Mouse (Mus musculus) kidney, postnatal 0 days (tissue): ENCODE data around the gene Ccdc194. TPM values are rescaled to one million over a fixed set of nuclear protein-coding genes. Genes with fewer than 3 reads are reported as not detected.
A peak's percentile ranks its signal among the peaks of the same experiment; 100 is the strongest.

ENCODE experiments used
- ATAC-seq: fragments of 200-750 bp; cut with Nextera tagmentation; replicated peaks from 2 replicates; pipeline ENCODE4 v1.8.0; 2017; ENCODE audit warnings: low read depth, moderate number of reproducible peaks, moderate TSS enrichment, moderate library complexity; ENCODE audit not compliant: low FRiP score
- DNase-seq: peaks from one replicate; pipeline ENCODE4 v3.0.0-alpha.2; 2016; ENCODE audit warnings: low spot score
- H3K27ac ChIP-seq: fragments of 300-500 bp; sonication (generic); 2 replicates; pipeline ENCODE4 v1.5.1; 2014; ENCODE audit warnings: mild to moderate bottlenecking
- H3K27me3 ChIP-seq: fragments of 300-500 bp; sonication (generic); 2 replicates; pipeline ENCODE4 v1.6.1; 2014; ENCODE audit warnings: low read length, mixed read lengths; ENCODE audit not compliant: insufficient read depth
- H3K36me3 ChIP-seq: fragments of 300-500 bp; sonication (generic); 2 replicates; pipeline ENCODE4 v1.6.1; 2014; ENCODE audit warnings: low read length, mixed read lengths; ENCODE audit not compliant: insufficient read depth
- H3K4me1 ChIP-seq: fragments of 300-500 bp; sonication (generic); replicated peaks from 2 replicates; pipeline ENCODE4 v1.6.1; 2014; ENCODE audit warnings: antibody characterized with exemption, low read length, mixed read lengths; ENCODE audit not compliant: insufficient read depth
- H3K4me2 ChIP-seq: fragments of 300-500 bp; sonication (generic); 2 replicates; pipeline ENCODE4 v1.6.1; 2014; ENCODE audit warnings: mild to moderate bottlenecking, low read length, moderate library complexity, mixed read lengths
- H3K4me3 ChIP-seq: fragments of 300-500 bp; sonication (generic); replicated peaks from 2 replicates; pipeline ENCODE4 v1.5.1; 2014; ENCODE audit warnings: low read depth, low read length
- H3K9ac ChIP-seq: fragments of 300-500 bp; sonication (generic); 2 replicates; pipeline ENCODE4 v1.6.1; 2014; ENCODE audit warnings: low read depth, low read length
- H3K9me3 ChIP-seq: fragments of 300-500 bp; sonication (generic); replicated peaks from 2 replicates; pipeline ENCODE4 v1.6.1; 2016; ENCODE audit warnings: low read length, inconsistent platforms, mixed read lengths
- CTCF ChIP-seq: IDR thresholded peaks from 2 replicates; pipeline ENCODE4 v1.5.1; 2016; ENCODE audit warnings: antibody characterized with exemption, low read depth, mild to moderate bottlenecking, moderate library complexity
- WGBS: fragments of 180-500 bp; shearing (Covaris S2); extraction: QIAGEN DNeasy Blood & Tissue Kit; methylation state at CpG from one replicate; pipeline ENCODE4 v1.1.7; 2014; 5-methylcytosine and 5-hydroxymethylcytosine counted together
- polyA plus RNA-seq: library from polyadenylated mRNA; unstranded; fragments of >200 nt; fragmentation: Nextera tagmentation; extraction: Ambion mirVana; gene quantifications from 2 replicates; pipeline ENCODE4 v1.2.1, GENCODE M21; 2015

Gene Ccdc194
- 0.19 and 0.20 TPM in 2 replicates for polyA plus RNA-seq

DNA sequence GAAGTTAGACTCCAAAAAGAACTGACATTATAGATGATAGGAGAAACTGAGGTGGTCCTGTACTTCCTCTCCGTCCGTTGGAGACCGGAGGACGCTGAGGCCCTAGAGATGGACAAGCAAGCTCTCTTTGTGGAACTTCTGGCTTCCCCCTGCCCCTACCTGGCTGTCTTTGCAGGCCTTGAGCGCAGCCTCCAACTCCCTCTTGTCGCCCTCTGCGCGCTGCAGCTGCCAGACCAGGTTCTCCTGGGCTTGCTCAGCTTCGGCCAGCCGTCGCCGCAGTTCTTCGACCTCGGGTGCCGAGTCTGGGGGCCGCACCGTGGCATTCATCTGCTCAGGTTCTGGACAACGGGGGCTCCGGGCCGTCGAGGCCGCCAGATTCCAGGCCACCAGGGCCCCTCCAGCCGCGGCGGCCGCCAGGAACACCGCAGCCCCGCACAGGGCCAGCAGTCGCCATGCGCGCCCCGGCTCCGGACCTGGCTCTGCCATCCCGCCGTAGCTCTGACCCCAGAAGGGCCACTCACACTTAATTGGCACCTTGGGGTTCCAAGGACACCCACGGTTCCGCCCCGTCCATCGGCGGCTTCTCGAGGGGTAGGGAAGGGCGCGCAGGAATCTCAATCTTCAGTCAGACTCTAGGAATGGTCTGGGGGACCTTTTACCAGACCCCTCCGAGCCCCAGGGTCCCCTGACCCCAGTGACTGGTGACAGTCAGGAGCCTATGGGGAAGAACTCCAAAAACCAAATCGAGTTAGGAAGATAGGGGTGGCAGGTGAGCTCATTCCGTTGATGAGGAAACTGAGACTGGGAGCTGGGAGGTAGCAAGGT, at the start of gene Ccdc194:
Ccdc194 (minus strand) TSS at position 486 of the 825 bp plus-strand sequence.
- H3K4me2 ChIP-seq = peak within 1 kb of the TSS; percentile 16; the same call in 1 of the 2 replicates
- no peak for TF ChIP-seq CTCF
- H3K36me3 ChIP-seq = no peaks in the 10 kb centered on the region
- H3K4me3 ChIP-seq = no peak within 1 kb of the TSS
- peak within 1 kb of the TSS; percentile 78 for H3K27ac ChIP-seq
- H3K27me3 ChIP-seq = no peaks in the 10 kb centered on the region
- ATAC-seq (no peak), DNase-seq (no peak)
- H3K4me1 ChIP-seq = peaks cover 7% of the 10 kb centered on the region
- 22% methylated on average over 46 of the region's 46 CpGs for WGBS
- no peaks in the 10 kb centered on the region for H3K9me3 ChIP-seq
- peak within 1 kb of the TSS; percentile 6; the same call in 1 of the 2 replicates for H3K9ac ChIP-seq

DNA sequence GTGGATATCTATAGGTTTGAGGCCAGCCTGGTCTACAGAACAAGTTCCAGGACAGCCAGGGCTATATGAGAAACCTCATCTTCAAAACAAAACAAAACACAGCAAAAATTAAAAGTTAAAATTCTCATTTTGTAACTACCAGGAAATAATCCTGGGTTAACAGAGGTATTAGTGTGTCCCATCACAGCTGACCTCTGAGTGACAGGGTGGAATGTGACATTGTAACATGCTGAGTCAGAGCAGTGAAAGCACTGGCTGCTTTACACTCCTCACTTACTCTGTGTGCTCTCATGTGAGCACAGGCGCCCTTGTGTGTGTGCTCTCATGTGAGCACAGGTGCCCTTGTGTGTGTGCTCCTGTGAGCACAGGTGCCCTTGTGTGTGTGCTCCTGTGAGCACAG, 49.5 kb upstream of the Ccdc194 start:
- H3K9ac ChIP-seq = no peak overlapping the region
- TF ChIP-seq CTCF = no peak
- H3K27me3 ChIP-seq = no peaks in the 10 kb centered on the region
- no peak overlapping the region for H3K27ac ChIP-seq
- 50% methylated on average over 1 of the region's 1 CpGs for WGBS
- no peak overlapping the region for H3K4me2 ChIP-seq
- H3K9me3 ChIP-seq = no peaks in the 10 kb centered on the region
- DNase-seq = no peak
- H3K4me1 ChIP-seq = no peaks in the 10 kb centered on the region; the same call in 1 of the 2 replicates
- no peak overlapping the region for H3K4me3 ChIP-seq
- no peak for ATAC-seq
- no peaks in the 10 kb centered on the region for H3K36me3 ChIP-seq

DNA sequence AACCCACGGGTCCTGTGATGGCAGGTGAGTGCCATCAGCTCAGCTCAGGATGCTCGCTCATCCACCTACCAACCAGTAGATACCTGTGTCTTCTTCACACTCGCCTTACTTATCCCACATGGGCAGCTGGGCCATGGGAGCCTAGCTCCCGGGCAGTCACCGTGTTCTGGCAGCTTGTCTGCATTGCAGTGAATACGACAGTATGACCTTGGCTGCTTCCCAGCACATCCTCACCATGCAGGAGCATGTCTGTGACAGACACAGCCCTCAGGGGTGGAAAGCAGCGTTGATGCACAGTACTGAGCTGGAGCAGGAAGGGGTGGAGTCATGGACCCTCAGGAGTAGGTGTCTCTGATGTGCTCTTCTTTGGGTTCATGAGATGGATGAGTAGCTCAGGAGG, 48.9 kb upstream of the Ccdc194 start:
- H3K4me2 ChIP-seq = no peak overlapping the region
- H3K9me3 ChIP-seq = no peaks in the 10 kb centered on the region
- no peaks in the 10 kb centered on the region; the same call in 1 of the 2 replicates for H3K4me1 ChIP-seq
- no peak for TF ChIP-seq CTCF
- ATAC-seq (no peak), DNase-seq (no peak)
- H3K36me3 ChIP-seq = no peaks in the 10 kb centered on the region
- H3K4me3 ChIP-seq = no peak overlapping the region
- no peaks in the 10 kb centered on the region for H3K27me3 ChIP-seq
- no peak overlapping the region for H3K27ac ChIP-seq
- H3K9ac ChIP-seq = no peak overlapping the region
- 79% methylated on average over 7 of the region's 7 CpGs for WGBS

DNA sequence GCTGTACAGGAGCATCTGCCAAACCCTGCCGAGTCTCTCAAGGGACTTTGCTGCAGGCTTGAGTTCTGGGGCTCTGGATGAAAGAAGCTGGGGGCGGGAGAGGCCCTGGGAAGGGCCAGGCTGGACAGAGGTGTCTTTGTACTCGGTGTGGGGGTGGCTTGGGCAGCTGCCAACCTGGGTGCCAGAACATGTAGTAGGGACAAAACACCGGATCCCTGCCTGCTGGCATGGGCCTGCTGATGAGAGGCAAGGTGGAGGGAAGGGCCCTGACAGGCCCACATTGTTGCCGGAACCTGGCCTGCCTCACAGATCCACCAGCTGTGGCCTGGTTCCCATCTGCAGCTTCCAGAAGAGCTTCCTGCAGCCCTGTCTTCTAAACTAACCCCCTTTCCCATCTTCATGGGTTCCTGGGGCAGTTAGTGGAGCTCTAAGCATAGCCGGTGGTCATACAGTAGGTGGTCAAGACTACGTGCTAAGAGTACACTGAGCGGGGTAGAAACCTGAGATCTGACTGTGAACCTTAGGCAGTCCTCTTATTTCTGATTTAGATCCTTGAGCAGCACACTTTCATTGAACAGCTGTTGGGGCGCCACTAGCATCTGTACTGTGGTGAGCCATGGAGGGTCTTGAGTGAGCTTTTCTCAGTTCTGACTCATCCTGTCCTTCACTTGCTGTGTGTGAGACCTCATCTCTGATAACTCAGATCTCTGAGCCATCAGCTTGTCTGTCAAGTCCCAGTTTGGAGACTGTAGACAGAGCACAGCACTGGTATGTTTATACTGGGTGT, 47.5 kb upstream of the Ccdc194 start:
- ATAC-seq (no peak), DNase-seq (no peak)
- H3K4me3 ChIP-seq = no peak overlapping the region
- WGBS = 69% methylated on average over 9 of the region's 9 CpGs
- no peaks in the 10 kb centered on the region for H3K36me3 ChIP-seq
- H3K9me3 ChIP-seq = no peaks in the 10 kb centered on the region
- H3K4me1 ChIP-seq = peaks cover 6% of the 10 kb centered on the region; the same call in 1 of the 2 replicates
- no peak overlapping the region for H3K9ac ChIP-seq
- H3K27me3 ChIP-seq = no peaks in the 10 kb centered on the region
- no peak for TF ChIP-seq CTCF
- no peak overlapping the region for H3K4me2 ChIP-seq
- no peak overlapping the region; the same call in 1 of the 2 replicates for H3K27ac ChIP-seq

DNA sequence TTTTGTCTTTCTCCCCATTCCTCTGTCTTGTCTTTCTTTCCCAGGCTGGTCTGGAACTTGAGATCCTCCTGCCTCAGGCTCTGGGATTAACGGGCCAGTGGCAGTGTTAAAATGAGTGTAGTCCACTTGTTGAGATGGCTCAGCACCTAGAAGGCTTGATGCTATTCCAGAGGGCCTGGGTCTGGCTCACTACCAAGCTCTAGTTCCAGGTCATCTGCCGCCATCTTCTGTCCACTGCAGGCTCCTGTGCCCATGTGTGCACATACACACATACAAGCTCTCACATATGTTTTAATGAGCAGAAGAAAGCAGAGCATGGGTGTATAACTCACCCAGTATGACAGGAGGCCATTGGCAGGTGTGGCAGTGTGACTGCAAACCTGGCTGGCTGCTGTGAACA, 46.6 kb upstream of the Ccdc194 start:
- no peak overlapping the region for H3K27ac ChIP-seq
- no peaks in the 10 kb centered on the region for H3K27me3 ChIP-seq
- DNase-seq = no peak
- H3K36me3 ChIP-seq = no peaks in the 10 kb centered on the region
- H3K9me3 ChIP-seq = no peaks in the 10 kb centered on the region
- peak; percentile 17; the same call in 1 of the 2 replicates for TF ChIP-seq CTCF
- WGBS = 80% methylated on average over 2 of the region's 2 CpGs
- peaks cover 6% of the 10 kb centered on the region; the same call in 1 of the 2 replicates for H3K4me1 ChIP-seq
- no peak overlapping the region for H3K9ac ChIP-seq
- ATAC-seq = no peak
- no peak overlapping the region for H3K4me3 ChIP-seq
- H3K4me2 ChIP-seq = no peak overlapping the region

DNA sequence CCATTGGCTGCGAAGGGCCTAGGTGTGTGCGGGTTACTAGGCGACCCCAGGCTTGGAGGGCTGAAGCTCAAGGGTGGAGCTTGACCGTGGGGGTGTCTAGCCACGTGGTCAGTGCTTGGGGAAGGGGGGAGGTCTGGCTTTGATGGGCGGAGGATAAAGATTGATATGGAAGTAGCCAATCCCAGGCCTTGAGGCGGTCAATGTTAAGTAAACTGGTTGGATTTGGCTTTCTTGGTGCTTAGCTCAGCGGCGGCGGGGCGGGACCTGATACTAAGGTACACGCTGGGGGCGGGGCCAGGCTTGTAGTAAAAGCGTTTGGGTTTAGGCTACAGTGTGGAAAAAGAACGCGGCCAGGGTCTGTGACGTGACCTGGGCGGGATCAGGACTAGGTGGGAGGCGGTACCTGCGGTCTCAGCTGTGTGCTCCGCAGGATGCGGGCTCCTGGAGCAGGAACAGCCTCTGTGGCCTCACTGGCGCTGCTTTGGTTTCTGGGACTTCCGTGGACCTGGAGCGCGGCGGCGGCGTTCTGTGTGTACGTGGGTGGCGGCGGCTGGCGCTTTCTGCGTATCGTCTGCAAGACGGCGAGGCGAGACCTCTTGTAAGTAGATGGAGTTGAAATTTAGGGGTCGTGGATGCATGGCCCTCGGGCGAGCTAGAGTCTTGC, 44.9 kb upstream of the Ccdc194 start:
- Histone ChIP-seq H3K4me2 (peak overlapping the region; percentile 62), H3K9ac (peak overlapping the region; percentile 52), H3K4me3 (peak overlapping the region; percentile 61), H3K27ac (peak overlapping the region; percentile 96), H3K9me3 (no peaks in the 10 kb centered on the region), H3K27me3 (no peaks in the 10 kb centered on the region), H3K4me1 (peaks cover 6% of the 10 kb centered on the region; the same call in 1 of the 2 replicates), H3K36me3 (no peaks in the 10 kb centered on the region)
- peak; percentile 99 for DNase-seq
- TF ChIP-seq CTCF = no peak
- ATAC-seq = peak; percentile 88
- WGBS = under 1% methylated on average over 41 of the region's 41 CpGs
